Mouse (Mus musculus) bone marrow macrophage, adult 2 months (primary cell): ENCODE results near the gene Cxadr. TPM values are rescaled to one million over a fixed set of nuclear protein-coding genes. Genes with fewer than 3 reads are reported as not detected.

Experiments used
- H3K27ac ChIP-seq: 2 replicates; pipeline ENCODE4 v1.5.1; 2012; ENCODE audit warnings: low read depth, low read length; ENCODE audit not compliant: insufficient read depth
- H3K4me1 ChIP-seq: 2 replicates; pipeline ENCODE4 v1.6.1; 2012; ENCODE audit warnings: low read length; ENCODE audit not compliant: control insufficient read depth, insufficient read depth
- H3K4me3 ChIP-seq: 2 replicates; pipeline ENCODE4 v1.5.1; 2012; ENCODE audit warnings: mild to moderate bottlenecking, low read length, moderate library complexity; ENCODE audit not compliant: insufficient read depth
- CTCF ChIP-seq: IDR thresholded peaks from 2 replicates; pipeline ENCODE4 v1.5.1; 2012; ENCODE audit warnings: low read depth, mild to moderate bottlenecking, low read length, moderate library complexity
- POLR2A ChIP-seq: IDR thresholded peaks from 2 replicates; pipeline ENCODE4 v1.6.1; 2012; ENCODE audit warnings: mild to moderate bottlenecking, low read depth, low read length, borderline replicate concordance
- polyA plus RNA-seq: library from polyadenylated mRNA; stranded (reverse); fragments of >200 nt; gene quantifications from 2 replicates; pipeline ENCODE4 v1.2.4, GENCODE M21; 2012; ENCODE audit not compliant: missing spikeins, insufficient read depth, insufficient read length

Gene Cxadr
- polyA plus RNA-seq = not detected in 2 replicates

GRCm38 (mm10) chr16:78301183-78301830 is at the start of gene Cxadr:
TSS of gene Cxadr (plus strand) at chr16:78301489.
- peak within 1 kb of the TSS; percentile 56 for H3K4me3 ChIP-seq
- H3K4me1 ChIP-seq = no peaks in the 10 kb centered on the region
- H3K27ac ChIP-seq = no peak within 1 kb of the TSS
- TF ChIP-seq CTCF (no peak), POLR2A (no peak)

- TF ChIP-seq CTCF (no peak), POLR2A (no peak)
- Histone ChIP-seq H3K4me1 (no peaks in the 10 kb centered on the region), H3K27ac (no peak overlapping the region), H3K4me3 (no peak overlapping the region)
These were observed 42.3 kb upstream of the Cxadr start for GRCm38 (mm10) chr16:78258989-78259388.

GRCm38 (mm10) chr16:78260070-78260879 is 41.0 kb upstream of the Cxadr start:
- TF ChIP-seq CTCF (no peak), POLR2A (no peak)
- H3K4me3 ChIP-seq = no peak overlapping the region
- H3K4me1 ChIP-seq = peaks cover 6% of the 10 kb centered on the region
- no peak overlapping the region for H3K27ac ChIP-seq

GRCm38 (mm10) chr16:78261520-78261919 is 39.8 kb upstream of the Cxadr start:
- no peak for TF ChIP-seq CTCF
- TF ChIP-seq POLR2A = no peak
- Histone ChIP-seq H3K4me3 (no peak overlapping the region), H3K27ac (no peak overlapping the region), H3K4me1 (peaks cover 9% of the 10 kb centered on the region)

- peak overlapping the region; percentile 51 for H3K4me3 ChIP-seq
- TF ChIP-seq CTCF (no peak), POLR2A (no peak)
- H3K27ac ChIP-seq = peak overlapping the region; percentile 23; the same call in 1 of the 2 replicates
- H3K4me1 ChIP-seq = peaks cover 18% of the 10 kb centered on the region
These were observed 36.7 kb upstream of the Cxadr start for GRCm38 (mm10) chr16:78264442-78265150.

- TF ChIP-seq POLR2A (no peak), CTCF (no peak)
- Histone ChIP-seq H3K4me3 (peak overlapping the region; percentile 51), H3K27ac (peak overlapping the region; percentile 3; the same call in 1 of the 2 replicates), H3K4me1 (peaks cover 18% of the 10 kb centered on the region)
These were observed 36.1 kb upstream of the Cxadr start for GRCm38 (mm10) chr16:78265151-78265590.

GRCm38 (mm10) chr16:78265826-78266225 is 35.5 kb upstream of the Cxadr start:
- TF ChIP-seq CTCF (no peak), POLR2A (no peak)
- H3K4me1 ChIP-seq = peaks cover 18% of the 10 kb centered on the region
- no peak overlapping the region for H3K4me3 ChIP-seq
- H3K27ac ChIP-seq = no peak overlapping the region

- Histone ChIP-seq H3K27ac (peak overlapping the region; percentile 68), H3K4me3 (no peak overlapping the region), H3K4me1 (peaks cover 18% of the 10 kb centered on the region)
- TF ChIP-seq CTCF (no peak), POLR2A (no peak)
These were observed 33.8 kb upstream of the Cxadr start for GRCm38 (mm10) chr16:78267453-78267852.

GRCm38 (mm10) chr16:78268167-78268566 is 33.1 kb upstream of the Cxadr start:
- no peak for TF ChIP-seq CTCF
- Histone ChIP-seq H3K4me3 (no peak overlapping the region), H3K4me1 (peaks cover 18% of the 10 kb centered on the region), H3K27ac (no peak overlapping the region)
